Mouse (Mus musculus) midbrain, embryonic 14.5 days (tissue): ENCODE measurements at regions not wholly inside any gene's neighbourhood (a gene's known extent, or its start where the extent isn't known, plus 50 kb on each side); places are given as distances from the start of the nearest gene placed in this dataset.

Experiments used
- ATAC-seq: fragments of 200-750 bp; cut with Nextera tagmentation; 2 replicates; pipeline ENCODE4 v1.8.0; 2017; ENCODE audit warnings: moderate number of reproducible peaks, moderate library complexity; ENCODE audit not compliant: low FRiP score, low TSS enrichment
- DNase-seq: peaks from one replicate; pipeline ENCODE4 v3.0.0-alpha.2; 2015
- H3K27ac ChIP-seq: fragments of 300-500 bp; sonication (generic); replicated peaks from 2 replicates; pipeline ENCODE4 v1.5.1; 2014; ENCODE audit warnings: mild to moderate bottlenecking, low read depth, low read length, moderate library complexity
- H3K27me3 ChIP-seq: fragments of 300-500 bp; sonication (generic); 2 replicates; pipeline ENCODE4 v1.6.1; 2014; ENCODE audit warnings: low read length, control low read depth, mixed read lengths; ENCODE audit not compliant: control insufficient read depth, insufficient read depth
- H3K36me3 ChIP-seq: fragments of 300-500 bp; sonication (generic); 2 replicates; pipeline ENCODE4 v1.6.1; 2014; ENCODE audit warnings: low read length, control low read depth; ENCODE audit not compliant: control insufficient read depth, insufficient read depth
- H3K4me1 ChIP-seq: fragments of 300-500 bp; sonication (generic); 2 replicates; pipeline ENCODE4 v1.6.1; 2014; ENCODE audit warnings: mild to moderate bottlenecking, antibody characterized with exemption, low read length, control low read depth; ENCODE audit not compliant: control insufficient read depth, insufficient read depth
- H3K4me2 ChIP-seq: fragments of 300-500 bp; sonication (generic); 2 replicates; pipeline ENCODE4 v1.6.1; 2014; ENCODE audit warnings: mild to moderate bottlenecking, low read length, moderate library complexity
- H3K4me3 ChIP-seq: fragments of 300-500 bp; sonication (generic); replicated peaks from 2 replicates; pipeline ENCODE4 v1.5.1; 2014; ENCODE audit warnings: low read depth, low read length
- H3K9ac ChIP-seq: fragments of 300-500 bp; sonication (generic); replicated peaks from 2 replicates; pipeline ENCODE4 v1.6.1; 2014; ENCODE audit warnings: mild to moderate bottlenecking, low read length, moderate library complexity
- H3K9me3 ChIP-seq: fragments of 300-500 bp; sonication (generic); 2 replicates; pipeline ENCODE4 v1.6.1; 2016; ENCODE audit warnings: low read length, control low read depth, mixed read lengths; ENCODE audit not compliant: control insufficient read depth
- WGBS: fragments of 180-500 bp; shearing (Covaris S2); extraction: QIAGEN DNeasy Blood & Tissue Kit; methylation state at CpG from one replicate; pipeline ENCODE4 v1.1.7; 2014; 5-methylcytosine and 5-hydroxymethylcytosine counted together

- ATAC-seq: no peak
- H3K36me3 ChIP-seq: no peaks in the 10 kb centered on the region
- no peaks in the 10 kb centered on the region for H3K9me3 ChIP-seq
- no peak overlapping the region for H3K27ac ChIP-seq
- no peak overlapping the region for H3K9ac ChIP-seq
- H3K27me3 ChIP-seq: no peaks in the 10 kb centered on the region
- no peak overlapping the region for H3K4me3 ChIP-seq
- no peaks in the 10 kb centered on the region for H3K4me1 ChIP-seq
- no peak for DNase-seq
- no peak overlapping the region for H3K4me2 ChIP-seq
Observed at GRCm38 (mm10) chrX:17026161-17026829, 114.7 kb upstream of the Ndp start.

GRCm38 (mm10) chrX:17017823-17018222, 106.2 kb upstream of the Ndp start:
- Histone ChIP-seq H3K27ac (no peak overlapping the region), H3K4me3 (no peak overlapping the region), H3K9me3 (no peaks in the 10 kb centered on the region), H3K9ac (no peak overlapping the region), H3K36me3 (no peaks in the 10 kb centered on the region), H3K4me2 (no peak overlapping the region), H3K27me3 (no peaks in the 10 kb centered on the region), H3K4me1 (no peaks in the 10 kb centered on the region)
- ATAC-seq (no peak), DNase-seq (no peak)
- 53% methylated on average over 1 of the region's 1 CpGs for WGBS

GRCm38 (mm10) chrX:17009188-17009587, 97.6 kb upstream of the Ndp start:
- ATAC-seq: no peak

GRCm38 (mm10) chrX:16998578-16998977, 87.0 kb upstream of the Ndp start:
- Histone ChIP-seq H3K4me1 (no peaks in the 10 kb centered on the region), H3K27ac (no peak overlapping the region), H3K36me3 (no peaks in the 10 kb centered on the region), H3K27me3 (no peaks in the 10 kb centered on the region), H3K4me2 (no peak overlapping the region), H3K9me3 (no peaks in the 10 kb centered on the region), H3K9ac (no peak overlapping the region), H3K4me3 (no peak overlapping the region)
- peak; percentile 77 for DNase-seq
- 31% methylated on average over 5 of the region's 5 CpGs for WGBS
- peak; percentile 81 for ATAC-seq

More at GRCm38 (mm10) chrX:17009188-17009587, 97.6 kb upstream of the Ndp start:
- H3K4me1 ChIP-seq: no peaks in the 10 kb centered on the region
- H3K27ac ChIP-seq: no peak overlapping the region
- no peak overlapping the region for H3K9ac ChIP-seq
- H3K9me3 ChIP-seq: no peaks in the 10 kb centered on the region
- H3K4me2 ChIP-seq: no peak overlapping the region
- DNase-seq: no peak
- H3K36me3 ChIP-seq: no peaks in the 10 kb centered on the region
- no peaks in the 10 kb centered on the region for H3K27me3 ChIP-seq
- no peak overlapping the region for H3K4me3 ChIP-seq
- 84% methylated on average over 2 of the region's 2 CpGs for WGBS
